Mouse (Mus musculus): Measurements from ENCODE around the gene Brip1. TPM values are rescaled to one million over a fixed set of nuclear protein-coding genes. Genes with fewer than 3 reads are reported as not detected.

The Brip1 gene
- polyA plus RNA-seq, 1 experiment from 2014 or later = 6.1 TPM

GRCm38 (mm10) chr11:86055806-86056205 is 145.2 kb downstream of the Brip1 start:
- H3K4me3 ChIP-seq = no peak overlapping the region
- H3K4me2 ChIP-seq = no peak overlapping the region
- 68% methylated on average over 7 of the region's 7 CpGs for WGBS
- H3K4me1 ChIP-seq = peaks cover 6% of the 10 kb centered on the region
- H3K9ac ChIP-seq = no peak overlapping the region
- ATAC-seq = no peak
- no peaks in the 10 kb centered on the region for H3K27me3 ChIP-seq
- H3K27ac ChIP-seq = no peak overlapping the region
- no peaks in the 10 kb centered on the region for H3K9me3 ChIP-seq (replicated peaks)
- H3K36me3 ChIP-seq (ENCODE audit: poor library complexity, severe bottlenecking) = no peaks in the 10 kb centered on the region

GRCm38 (mm10) chr11:86051383-86051782 is 149.6 kb downstream of the Brip1 start:
- Histone ChIP-seq H3K9ac (no peak overlapping the region), H3K4me3 (no peak overlapping the region), H3K36me3 (ENCODE audit: poor library complexity, severe bottlenecking) (no peaks in the 10 kb centered on the region), H3K27me3 (no peaks in the 10 kb centered on the region), H3K4me2 (no peak overlapping the region), H3K27ac (no peak overlapping the region), H3K4me1 (peaks cover 6% of the 10 kb centered on the region), H3K9me3 (replicated peaks) (no peaks in the 10 kb centered on the region)
- no peak for ATAC-seq
- WGBS = 14% methylated on average over 6 of the region's 6 CpGs

- H3K9me3 ChIP-seq (replicated peaks) = no peaks in the 10 kb centered on the region
- H3K4me1 ChIP-seq = peaks cover 6% of the 10 kb centered on the region
- no peak overlapping the region for H3K4me2 ChIP-seq
- H3K36me3 ChIP-seq (ENCODE audit: poor library complexity, severe bottlenecking) = no peaks in the 10 kb centered on the region
- no peaks in the 10 kb centered on the region for H3K27me3 ChIP-seq
- H3K9ac ChIP-seq = no peak overlapping the region
- H3K4me3 ChIP-seq = no peak overlapping the region
- WGBS = 84% methylated on average over 8 of the region's 8 CpGs
- no peak for ATAC-seq
- H3K27ac ChIP-seq = no peak overlapping the region
Measured at GRCm38 (mm10) chr11:86050430-86051280, 150.3 kb downstream of the Brip1 start.

- Histone ChIP-seq H3K9ac (no peak overlapping the region), H3K4me1 (peaks cover 20% of the 10 kb centered on the region), H3K36me3 (ENCODE audit: poor library complexity, severe bottlenecking) (no peaks in the 10 kb centered on the region), H3K9me3 (replicated peaks) (no peaks in the 10 kb centered on the region), H3K27me3 (no peaks in the 10 kb centered on the region), H3K27ac (no peak overlapping the region), H3K4me3 (no peak overlapping the region), H3K4me2 (no peak overlapping the region; the same call in 1 of the 2 replicates)
- ATAC-seq = no peak
- 66% methylated on average over 5 of the region's 5 CpGs for WGBS
Measured at GRCm38 (mm10) chr11:86039994-86040393, 161.0 kb downstream of the Brip1 start.

- H3K36me3 ChIP-seq (ENCODE audit: poor library complexity, severe bottlenecking) = no peaks in the 10 kb centered on the region
- no peak overlapping the region for H3K4me3 ChIP-seq
- H3K27me3 ChIP-seq = no peaks in the 10 kb centered on the region
- H3K4me2 ChIP-seq = peak overlapping the region; percentile 38
- H3K9ac ChIP-seq = no peak overlapping the region
- peaks cover 20% of the 10 kb centered on the region for H3K4me1 ChIP-seq
- H3K27ac ChIP-seq = peak overlapping the region; percentile 72
- 17% methylated on average over 8 of the region's 8 CpGs for WGBS
- ATAC-seq = peak; percentile 84
- no peaks in the 10 kb centered on the region for H3K9me3 ChIP-seq (replicated peaks)
Measured at GRCm38 (mm10) chr11:86039355-86039754, 161.6 kb downstream of the Brip1 start.

GRCm38 (mm10) chr11:86038701-86039100 is 162.3 kb downstream of the Brip1 start:
- 63% methylated on average over 13 of the region's 13 CpGs for WGBS
- H3K9ac ChIP-seq = no peak overlapping the region
- no peaks in the 10 kb centered on the region for H3K9me3 ChIP-seq (replicated peaks)
- no peak for ATAC-seq
- H3K27ac ChIP-seq = peak overlapping the region; percentile 72
- no peak overlapping the region for H3K4me2 ChIP-seq
- no peak overlapping the region for H3K4me3 ChIP-seq
- no peaks in the 10 kb centered on the region for H3K36me3 ChIP-seq (ENCODE audit: poor library complexity, severe bottlenecking)
- peaks cover 20% of the 10 kb centered on the region for H3K4me1 ChIP-seq
- H3K27me3 ChIP-seq = no peaks in the 10 kb centered on the region

- 87% methylated on average over 4 of the region's 4 CpGs for WGBS
Measured at GRCm38 (mm10) chr11:86032910-86033309, 168.1 kb downstream of the Brip1 start.

GRCm38 (mm10) chr11:86028034-86028433 is 173.0 kb downstream of the Brip1 start:
- Histone ChIP-seq H3K4me2 (no peak overlapping the region), H3K27me3 (peaks cover 2% of the 10 kb centered on the region; the same call in 1 of the 2 replicates), H3K27ac (no peak overlapping the region), H3K9ac (no peak overlapping the region), H3K36me3 (ENCODE audit: poor library complexity, severe bottlenecking) (no peaks in the 10 kb centered on the region), H3K4me1 (peaks cover 17% of the 10 kb centered on the region), H3K4me3 (no peak overlapping the region), H3K9me3 (replicated peaks) (no peaks in the 10 kb centered on the region)
- 29% methylated on average over 5 of the region's 5 CpGs for WGBS
- no peak for ATAC-seq

More at GRCm38 (mm10) chr11:86032910-86033309, 168.1 kb downstream of the Brip1 start:
- Histone ChIP-seq H3K27ac (no peak overlapping the region), H3K36me3 (ENCODE audit: poor library complexity, severe bottlenecking) (no peaks in the 10 kb centered on the region), H3K4me3 (no peak overlapping the region), H3K9ac (no peak overlapping the region), H3K27me3 (peaks cover 2% of the 10 kb centered on the region; the same call in 1 of the 2 replicates), H3K4me1 (peaks cover 4% of the 10 kb centered on the region), H3K9me3 (replicated peaks) (no peaks in the 10 kb centered on the region), H3K4me2 (no peak overlapping the region)
- ATAC-seq = no peak

- WGBS = 9% methylated on average over 7 of the region's 7 CpGs
- H3K27ac ChIP-seq = no peak overlapping the region
- H3K36me3 ChIP-seq (ENCODE audit: poor library complexity, severe bottlenecking) = no peaks in the 10 kb centered on the region
- H3K4me1 ChIP-seq = peaks cover 17% of the 10 kb centered on the region
- no peak for ATAC-seq
- peaks cover 2% of the 10 kb centered on the region; the same call in 1 of the 2 replicates for H3K27me3 ChIP-seq
- no peak overlapping the region for H3K4me2 ChIP-seq
- no peak overlapping the region for H3K9ac ChIP-seq
- no peaks in the 10 kb centered on the region for H3K9me3 ChIP-seq (replicated peaks)
- H3K4me3 ChIP-seq = no peak overlapping the region
Measured at GRCm38 (mm10) chr11:86026556-86027194, 174.3 kb downstream of the Brip1 start.

GRCm38 (mm10) chr11:86022439-86022838 is 178.6 kb downstream of the Brip1 start:
- Histone ChIP-seq H3K9me3 (replicated peaks) (no peaks in the 10 kb centered on the region), H3K27me3 (no peaks in the 10 kb centered on the region), H3K4me2 (no peak overlapping the region), H3K27ac (no peak overlapping the region; the same call in 1 of the 2 replicates), H3K4me3 (no peak overlapping the region), H3K4me1 (peaks cover 17% of the 10 kb centered on the region), H3K9ac (no peak overlapping the region), H3K36me3 (ENCODE audit: poor library complexity, severe bottlenecking) (no peaks in the 10 kb centered on the region)
- no peak for ATAC-seq
- 56% methylated on average over 4 of the region's 4 CpGs for WGBS

GRCm38 (mm10) chr11:86020033-86020432 is 181.0 kb downstream of the Brip1 start:
- H3K4me1 ChIP-seq = peaks cover 11% of the 10 kb centered on the region
- H3K27me3 ChIP-seq = no peaks in the 10 kb centered on the region
- no peaks in the 10 kb centered on the region for H3K9me3 ChIP-seq (replicated peaks)
- WGBS = 27% methylated on average over 1 of the region's 1 CpGs
- no peaks in the 10 kb centered on the region for H3K36me3 ChIP-seq (ENCODE audit: poor library complexity, severe bottlenecking)
- no peak overlapping the region for H3K27ac ChIP-seq
- H3K9ac ChIP-seq = no peak overlapping the region
- H3K4me2 ChIP-seq = no peak overlapping the region
- no peak for ATAC-seq
- no peak overlapping the region for H3K4me3 ChIP-seq

- ATAC-seq = no peak
- H3K4me3 ChIP-seq = no peak overlapping the region
- WGBS = 88% methylated on average over 11 of the region's 11 CpGs
Measured at GRCm38 (mm10) chr11:86016242-86016641, 184.8 kb downstream of the Brip1 start.

More at GRCm38 (mm10) chr11:86016242-86016641, 184.8 kb downstream of the Brip1 start:
- no peaks in the 10 kb centered on the region for H3K36me3 ChIP-seq (ENCODE audit: poor library complexity, severe bottlenecking)
- no peaks in the 10 kb centered on the region for H3K27me3 ChIP-seq
- no peaks in the 10 kb centered on the region for H3K9me3 ChIP-seq (replicated peaks)
- H3K27ac ChIP-seq = no peak overlapping the region
- peaks cover 10% of the 10 kb centered on the region for H3K4me1 ChIP-seq
- no peak overlapping the region for H3K9ac ChIP-seq
- no peak overlapping the region for H3K4me2 ChIP-seq

Data from forebrain, embryonic 13.5 days (tissue).